Mouse (Mus musculus): ENCODE measurements at regions not wholly inside any gene's neighbourhood (a gene's known extent, or its start where the extent isn't known, plus 50 kb on each side); places are given as distances from the start of the nearest gene placed in this dataset.

GRCm38 (mm10) chr2:51316452-51316851, 167.5 kb upstream of the Rnd3 start:
- no peak for ATAC-seq
- H3K9me3 ChIP-seq (ENCODE audit: control insufficient read depth, low read length), result no peaks in the 10 kb centered on the region
- no peaks in the 10 kb centered on the region for H3K27me3 ChIP-seq (replicated peaks; ENCODE audit: control insufficient read depth, insufficient read depth, low read length)
- H3K27ac ChIP-seq (ENCODE audit: low read length), result no peak overlapping the region
- H3K9ac ChIP-seq (replicated peaks; ENCODE audit: low read depth, low read length), result no peak overlapping the region
- 85% methylated on average over 8 of the region's 8 CpGs for WGBS
- H3K36me3 ChIP-seq (ENCODE audit: control insufficient read depth, insufficient read depth), result no peaks in the 10 kb centered on the region
- H3K4me1 ChIP-seq (replicated peaks; ENCODE audit: control insufficient read depth, insufficient read depth, low read length), result no peaks in the 10 kb centered on the region
- no peak overlapping the region for H3K4me2 ChIP-seq (ENCODE audit: low read length)
- no peak overlapping the region for H3K4me3 ChIP-seq (replicated peaks; ENCODE audit: low read length)

- ATAC-seq, result no peak
- Histone ChIP-seq H3K27me3 (replicated peaks; ENCODE audit: control insufficient read depth, insufficient read depth, low read length) (no peaks in the 10 kb centered on the region), H3K9ac (replicated peaks; ENCODE audit: low read depth, low read length) (no peak overlapping the region), H3K36me3 (ENCODE audit: control insufficient read depth, insufficient read depth) (no peaks in the 10 kb centered on the region), H3K27ac (ENCODE audit: low read length) (no peak overlapping the region), H3K4me1 (replicated peaks; ENCODE audit: control insufficient read depth, insufficient read depth, low read length) (no peaks in the 10 kb centered on the region), H3K4me3 (replicated peaks; ENCODE audit: low read length) (no peak overlapping the region), H3K9me3 (ENCODE audit: control insufficient read depth, low read length) (no peaks in the 10 kb centered on the region), H3K4me2 (ENCODE audit: low read length) (no peak overlapping the region)
- WGBS, result 84% methylated on average over 4 of the region's 4 CpGs
These were observed 164.5 kb upstream of the Rnd3 start for GRCm38 (mm10) chr2:51313414-51313813.

- 90% methylated on average over 1 of the region's 1 CpGs for WGBS
- Histone ChIP-seq H3K4me2 (ENCODE audit: low read length) (no peak overlapping the region), H3K36me3 (ENCODE audit: control insufficient read depth, insufficient read depth) (no peaks in the 10 kb centered on the region), H3K9me3 (ENCODE audit: control insufficient read depth, low read length) (no peaks in the 10 kb centered on the region), H3K9ac (replicated peaks; ENCODE audit: low read depth, low read length) (no peak overlapping the region), H3K27ac (ENCODE audit: low read length) (no peak overlapping the region), H3K4me3 (replicated peaks; ENCODE audit: low read length) (no peak overlapping the region), H3K4me1 (replicated peaks; ENCODE audit: control insufficient read depth, insufficient read depth, low read length) (no peaks in the 10 kb centered on the region), H3K27me3 (replicated peaks; ENCODE audit: control insufficient read depth, insufficient read depth, low read length) (no peaks in the 10 kb centered on the region)
- no peak for ATAC-seq
These were observed 157.3 kb upstream of the Rnd3 start for GRCm38 (mm10) chr2:51306257-51306656.

- Histone ChIP-seq H3K4me1 (replicated peaks; ENCODE audit: control insufficient read depth, insufficient read depth, low read length) (no peaks in the 10 kb centered on the region), H3K4me2 (ENCODE audit: low read length) (no peak overlapping the region), H3K4me3 (replicated peaks; ENCODE audit: low read length) (no peak overlapping the region), H3K27me3 (replicated peaks; ENCODE audit: control insufficient read depth, insufficient read depth, low read length) (no peaks in the 10 kb centered on the region), H3K27ac (ENCODE audit: low read length) (no peak overlapping the region), H3K9me3 (ENCODE audit: control insufficient read depth, low read length) (no peaks in the 10 kb centered on the region), H3K36me3 (ENCODE audit: control insufficient read depth, insufficient read depth) (no peaks in the 10 kb centered on the region), H3K9ac (replicated peaks; ENCODE audit: low read depth, low read length) (no peak overlapping the region)
- WGBS, result 72% methylated on average over 6 of the region's 6 CpGs
- ATAC-seq, result no peak
These were observed 156.5 kb upstream of the Rnd3 start for GRCm38 (mm10) chr2:51305411-51305810.

- H3K4me1 ChIP-seq (replicated peaks; ENCODE audit: control insufficient read depth, insufficient read depth, low read length), result no peaks in the 10 kb centered on the region
- no peak overlapping the region for H3K27ac ChIP-seq (ENCODE audit: low read length)
- H3K36me3 ChIP-seq (ENCODE audit: control insufficient read depth, insufficient read depth), result no peaks in the 10 kb centered on the region
- H3K9ac ChIP-seq (replicated peaks; ENCODE audit: low read depth, low read length), result no peak overlapping the region
- H3K27me3 ChIP-seq (replicated peaks; ENCODE audit: control insufficient read depth, insufficient read depth, low read length), result no peaks in the 10 kb centered on the region
- no peaks in the 10 kb centered on the region for H3K9me3 ChIP-seq (ENCODE audit: control insufficient read depth, low read length)
- 61% methylated on average over 6 of the region's 6 CpGs for WGBS
- H3K4me2 ChIP-seq (ENCODE audit: low read length), result no peak overlapping the region
- ATAC-seq, result no peak
- no peak overlapping the region for H3K4me3 ChIP-seq (replicated peaks; ENCODE audit: low read length)
These were observed 155.8 kb upstream of the Rnd3 start for GRCm38 (mm10) chr2:51304694-51305093.

- peak; percentile 58; the same call in 1 of the 2 replicates for ATAC-seq
- Histone ChIP-seq H3K4me2 (ENCODE audit: low read length) (no peak overlapping the region), H3K4me1 (replicated peaks; ENCODE audit: control insufficient read depth, insufficient read depth, low read length) (no peaks in the 10 kb centered on the region), H3K4me3 (replicated peaks; ENCODE audit: low read length) (no peak overlapping the region), H3K9ac (replicated peaks; ENCODE audit: low read depth, low read length) (no peak overlapping the region), H3K9me3 (ENCODE audit: control insufficient read depth, low read length) (no peaks in the 10 kb centered on the region; the same call in 1 of the 2 replicates), H3K27ac (ENCODE audit: low read length) (no peak overlapping the region), H3K36me3 (ENCODE audit: control insufficient read depth, insufficient read depth) (no peaks in the 10 kb centered on the region), H3K27me3 (replicated peaks; ENCODE audit: control insufficient read depth, insufficient read depth, low read length) (no peaks in the 10 kb centered on the region)
- WGBS, result 40% methylated on average over 5 of the region's 5 CpGs
These were observed 141.8 kb upstream of the Rnd3 start for GRCm38 (mm10) chr2:51290659-51291260.

- Histone ChIP-seq H3K9me3 (ENCODE audit: control insufficient read depth, low read length) (no peaks in the 10 kb centered on the region; the same call in 1 of the 2 replicates), H3K27me3 (replicated peaks; ENCODE audit: control insufficient read depth, insufficient read depth, low read length) (no peaks in the 10 kb centered on the region), H3K4me3 (replicated peaks; ENCODE audit: low read length) (no peak overlapping the region), H3K36me3 (ENCODE audit: control insufficient read depth, insufficient read depth) (no peaks in the 10 kb centered on the region), H3K27ac (ENCODE audit: low read length) (no peak overlapping the region), H3K9ac (replicated peaks; ENCODE audit: low read depth, low read length) (no peak overlapping the region), H3K4me2 (ENCODE audit: low read length) (no peak overlapping the region), H3K4me1 (replicated peaks; ENCODE audit: control insufficient read depth, insufficient read depth, low read length) (peaks cover 7% of the 10 kb centered on the region)
- ATAC-seq, result no peak
- 87% methylated on average over 3 of the region's 3 CpGs for WGBS
These were observed 139.8 kb upstream of the Rnd3 start for GRCm38 (mm10) chr2:51288678-51289077.

GRCm38 (mm10) chr2:51285632-51286031, 136.7 kb upstream of the Rnd3 start:
- Histone ChIP-seq H3K9ac (replicated peaks; ENCODE audit: low read depth, low read length) (no peak overlapping the region), H3K27ac (ENCODE audit: low read length) (no peak overlapping the region), H3K4me2 (ENCODE audit: low read length) (no peak overlapping the region), H3K4me1 (replicated peaks; ENCODE audit: control insufficient read depth, insufficient read depth, low read length) (peaks cover 7% of the 10 kb centered on the region), H3K9me3 (ENCODE audit: control insufficient read depth, low read length) (no peaks in the 10 kb centered on the region), H3K27me3 (replicated peaks; ENCODE audit: control insufficient read depth, insufficient read depth, low read length) (no peaks in the 10 kb centered on the region), H3K4me3 (replicated peaks; ENCODE audit: low read length) (no peak overlapping the region), H3K36me3 (ENCODE audit: control insufficient read depth, insufficient read depth) (no peaks in the 10 kb centered on the region)
- ATAC-seq, result peak; percentile 66; the same call in 1 of the 2 replicates
- WGBS, result 72% methylated on average over 1 of the region's 1 CpGs

- peaks cover 7% of the 10 kb centered on the region for H3K4me1 ChIP-seq (replicated peaks; ENCODE audit: control insufficient read depth, insufficient read depth, low read length)
- peak overlapping the region; percentile 34 for H3K4me2 ChIP-seq (ENCODE audit: low read length)
- no peaks in the 10 kb centered on the region for H3K27me3 ChIP-seq (replicated peaks; ENCODE audit: control insufficient read depth, insufficient read depth, low read length)
- peak; percentile 84 for ATAC-seq
- H3K4me3 ChIP-seq (replicated peaks; ENCODE audit: low read length), result no peak overlapping the region
- no peak overlapping the region for H3K9ac ChIP-seq (replicated peaks; ENCODE audit: low read depth, low read length)
- H3K36me3 ChIP-seq (ENCODE audit: control insufficient read depth, insufficient read depth), result no peaks in the 10 kb centered on the region
- H3K9me3 ChIP-seq (ENCODE audit: control insufficient read depth, low read length), result no peaks in the 10 kb centered on the region
- no peak overlapping the region for H3K27ac ChIP-seq (ENCODE audit: low read length)
- 11% methylated on average over 4 of the region's 4 CpGs for WGBS
These were observed 135.9 kb upstream of the Rnd3 start for GRCm38 (mm10) chr2:51284781-51285225.

Data from forebrain, embryonic 16.5 days (tissue).